Mouse (Mus musculus) T-helper 17 cell (primary cell): Measurements from ENCODE around the gene Prss53.
"Not testable (repeated sequence)": the region's sequence is repeated elsewhere in the genome, so short reads cannot be mapped to it uniquely, and the experiment has no call there.

Experiments used
- in situ Hi-C, 2 experiments: fragments of 300-600 bp; cut with MboI, MseI; formaldehyde crosslinking; loops; 1 replicate in 1 of 2; 2 replicates in 1 of 2; pipeline ENCODE4 v1.15.1; 2025; ENCODE audit warnings: high pct_unique_total_duplicates in 2 of 2

Gene Prss53

GRCm38 (mm10) chr7:127912190-127912871 is 21.6 kb upstream of the Prss53 start, which contains the start of gene Kat8:
Kat8 (plus strand) TSS chr7:127912516.
- in situ Hi-C loops: no loop called here

DNA sequence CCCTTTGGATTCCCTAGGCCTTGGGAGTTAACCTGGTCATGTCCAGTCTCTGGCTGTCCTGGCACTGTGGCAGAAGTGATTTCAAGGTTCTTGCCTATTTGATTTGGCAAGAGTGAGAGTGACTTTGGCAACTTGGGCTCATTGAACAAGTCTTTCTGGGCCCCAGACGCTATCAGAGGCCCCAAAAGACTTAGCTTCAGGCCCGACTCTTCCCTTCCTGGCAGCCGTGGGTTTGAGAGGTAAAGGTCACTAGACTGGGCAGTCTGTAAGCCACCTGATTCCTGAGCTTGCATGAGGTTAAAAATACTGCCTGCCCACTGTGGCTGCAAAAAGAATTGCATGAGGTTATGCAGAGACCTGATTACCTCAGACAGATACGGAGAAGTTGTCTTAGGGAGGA is 17.9 kb upstream of the Prss53 start:
- in situ Hi-C loops: no loop called here

- in situ Hi-C loops: no loop called here
Measured at GRCm38 (mm10) chr7:127907939-127908338, 17.2 kb upstream of the Prss53 start.

- in situ Hi-C loops: no loop called here
Measured at GRCm38 (mm10) chr7:127903971-127904796, 13.4 kb upstream of the Prss53 start, which contains the start of gene Bckdk. Bckdk (plus strand) TSS chr7:127904082.

DNA sequence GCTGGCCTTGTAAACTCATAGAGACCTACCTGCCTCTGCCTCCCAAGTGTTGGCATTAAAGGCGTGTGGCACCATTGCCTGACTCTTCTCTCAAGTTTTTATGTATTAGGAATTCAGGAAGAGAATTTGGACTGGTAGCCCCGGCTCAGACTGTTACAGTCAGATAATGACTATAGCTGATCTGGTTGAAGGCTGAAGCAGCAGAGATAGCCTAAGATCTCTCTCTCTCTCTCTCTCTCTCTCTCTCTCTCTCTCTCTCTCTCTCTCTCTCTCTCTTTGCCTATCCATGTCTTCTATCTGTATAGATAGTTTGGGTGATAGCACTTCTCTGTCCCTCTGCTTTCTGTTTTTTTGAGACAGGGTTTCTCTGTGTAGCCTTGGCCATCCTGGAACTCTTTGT is 11.0 kb upstream of the Prss53 start:
- in situ Hi-C loops: no loop called here

- in situ Hi-C loops: no loop called here
Measured at GRCm38 (mm10) chr7:127899997-127900396, 9.2 kb upstream of the Prss53 start.

- in situ Hi-C loops: no loop called here
Measured at GRCm38 (mm10) chr7:127898179-127898956, 7.6 kb upstream of the Prss53 start.

GRCm38 (mm10) chr7:127897542-127897941 is 6.8 kb upstream of the Prss53 start:
- in situ Hi-C loops: no loop called here

GRCm38 (mm10) chr7:127896384-127896783 is 5.6 kb upstream of the Prss53 start:
- in situ Hi-C loops: no loop called here

DNA sequence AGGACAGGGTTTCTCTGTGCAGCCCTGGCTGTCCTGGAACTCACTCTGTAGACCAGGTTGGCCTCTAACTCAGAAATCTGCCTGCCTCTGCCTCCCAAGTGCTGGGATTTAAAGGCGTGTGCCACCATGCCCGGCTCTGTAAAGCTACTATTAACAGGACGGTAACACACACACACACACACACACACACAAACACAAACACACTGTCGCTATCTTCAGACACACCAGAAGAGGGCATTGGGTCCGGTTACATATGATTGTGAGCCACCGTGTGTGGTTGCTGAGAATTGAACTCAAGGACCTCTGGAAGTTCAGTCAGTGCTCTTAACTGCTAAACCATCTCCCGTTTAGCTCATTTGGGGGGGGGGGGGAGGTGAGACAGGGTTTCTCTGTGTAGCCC is 5.1 kb upstream of the Prss53 start:
- in situ Hi-C loops: not testable (repeated sequence)

DNA sequence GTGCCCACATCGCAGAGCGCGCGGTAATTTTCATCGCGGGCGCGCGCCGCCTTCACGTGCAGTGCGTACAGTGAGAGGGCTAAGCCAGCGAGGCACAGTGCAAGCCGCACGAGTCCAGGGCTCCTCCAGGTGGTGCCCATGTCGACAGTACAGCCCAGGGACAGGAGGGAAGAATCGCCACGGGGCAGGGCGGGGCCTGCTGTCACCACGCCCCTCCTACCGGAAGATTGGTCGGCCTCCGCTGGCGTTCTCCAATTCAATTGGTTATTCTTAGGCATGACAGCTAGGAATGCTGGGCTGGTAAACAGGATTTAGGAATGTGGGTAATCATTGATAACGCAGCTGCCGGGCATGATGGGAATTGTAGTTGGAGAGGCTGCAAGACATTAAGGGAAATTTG is 4.7 kb upstream of the Prss53 start, which contains the start of the genes Gm21974 and Vkorc1:
TSS of gene Gm21974 (minus strand) at position 13 of the 400 bp plus-strand sequence.
TSS of gene Vkorc1 (minus strand) at position 176 of the 400 bp plus-strand sequence.
- in situ Hi-C loops: no loop called here

DNA sequence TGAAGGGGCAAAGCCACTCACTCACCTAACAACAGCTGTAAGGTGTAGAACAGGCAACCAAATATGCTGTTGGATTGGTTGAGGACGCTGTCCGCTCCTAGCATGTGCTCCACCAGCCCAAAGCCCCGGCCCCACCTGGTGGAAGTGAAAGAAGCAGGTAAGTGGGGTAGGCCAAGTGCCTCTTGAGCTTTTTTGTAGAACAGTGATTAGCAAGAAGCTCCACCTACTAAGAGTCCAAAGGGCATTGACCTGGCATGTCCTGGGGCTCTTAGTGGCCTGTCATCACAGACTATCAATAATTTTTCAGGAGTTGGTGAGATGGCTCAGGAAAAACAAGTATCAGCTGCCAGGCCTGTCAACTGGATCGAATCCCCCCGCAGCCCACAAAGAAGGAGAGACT is 3.7 kb upstream of the Prss53 start:
- in situ Hi-C loops: no loop called here

GRCm38 (mm10) chr7:127888821-127889220 is 1.9 kb downstream of the Prss53 start:
- in situ Hi-C loops: no loop called here

DNA sequence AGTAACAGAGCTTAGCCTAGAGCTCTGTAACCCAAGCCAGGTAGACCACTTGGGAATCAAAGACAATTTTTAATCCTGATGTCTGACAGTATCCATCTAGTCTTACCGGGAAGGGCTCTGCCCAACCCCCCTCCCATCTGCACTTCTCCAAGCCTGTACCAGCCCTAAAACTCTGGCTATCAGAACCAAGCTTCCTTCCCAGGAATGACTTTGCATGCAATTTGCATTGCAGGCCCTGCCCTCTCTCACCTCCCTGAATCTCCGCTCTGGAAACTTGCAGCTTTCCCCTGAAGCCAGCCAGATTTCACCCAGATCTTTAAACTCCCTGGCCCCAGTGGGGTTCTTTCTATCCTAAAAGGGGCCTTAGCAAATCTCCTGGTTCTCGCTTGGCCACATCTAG is 3.0 kb downstream of the Prss53 start:
- in situ Hi-C loops: no loop called here

GRCm38 (mm10) chr7:127887191-127887590 is 3.6 kb downstream of the Prss53 start:
- in situ Hi-C loops: no loop called here

DNA sequence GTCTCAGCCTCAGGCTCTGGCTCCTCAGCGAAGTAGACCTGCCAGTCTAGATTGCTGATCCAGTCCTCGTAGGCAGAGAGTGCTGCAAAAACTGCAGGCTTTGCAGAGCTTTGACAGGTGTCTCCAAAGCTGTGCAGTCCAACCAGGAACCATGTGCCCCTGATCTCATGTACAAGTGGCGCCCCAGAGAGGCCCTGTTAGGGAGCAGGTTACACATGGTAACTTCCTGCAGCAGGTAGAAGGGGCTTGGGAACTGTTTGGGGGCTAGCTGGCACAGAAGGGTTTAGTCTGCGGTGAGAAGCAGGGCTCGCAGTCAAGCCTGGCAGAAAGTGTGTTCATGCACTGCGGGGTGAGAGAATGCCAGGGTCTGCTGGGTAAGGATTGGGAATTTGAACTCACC is 4.2 kb downstream of the Prss53 start:
- in situ Hi-C loops: no loop called here

DNA sequence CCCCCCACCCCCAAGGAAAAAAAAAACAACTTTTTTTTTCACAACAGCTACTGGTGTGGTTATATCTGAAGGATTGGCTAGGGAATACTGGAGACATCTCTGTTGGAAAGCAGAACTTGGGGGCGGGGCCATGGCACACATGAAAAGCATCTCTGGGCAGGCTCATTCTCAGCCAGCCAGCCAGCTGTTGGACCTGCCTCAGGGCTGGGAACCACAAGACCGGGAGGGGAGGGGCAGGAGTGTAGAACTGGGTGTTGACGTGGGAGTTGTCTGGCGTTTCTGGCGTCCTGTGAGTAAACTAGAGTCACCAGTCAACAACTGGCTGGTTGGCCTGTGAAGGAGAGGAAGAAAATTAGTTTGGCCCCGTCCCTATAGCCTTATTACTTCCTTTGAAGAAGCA is 4.8 kb downstream of the Prss53 start:
- in situ Hi-C loops: no loop called here

DNA sequence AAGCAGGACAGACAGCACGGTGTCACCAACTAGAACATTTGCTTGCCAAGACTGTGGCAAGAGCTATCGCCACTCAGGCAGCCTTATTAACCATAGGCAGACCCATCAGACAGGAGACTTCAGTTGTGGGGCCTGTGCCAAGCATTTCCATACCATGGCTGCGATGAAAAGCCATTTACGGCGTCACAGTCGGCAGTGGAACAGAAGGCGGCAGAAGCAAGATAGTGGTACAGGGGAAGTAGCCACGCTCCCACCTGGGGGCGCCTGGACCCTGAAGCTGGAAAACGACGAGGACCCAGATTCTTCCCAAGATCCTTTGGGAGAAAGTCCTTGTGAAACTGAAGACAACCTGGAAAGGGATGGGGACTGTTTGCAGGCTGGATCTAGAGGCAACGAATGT is 10.3 kb downstream of the Prss53 start:
- in situ Hi-C loops: no loop called here

DNA sequence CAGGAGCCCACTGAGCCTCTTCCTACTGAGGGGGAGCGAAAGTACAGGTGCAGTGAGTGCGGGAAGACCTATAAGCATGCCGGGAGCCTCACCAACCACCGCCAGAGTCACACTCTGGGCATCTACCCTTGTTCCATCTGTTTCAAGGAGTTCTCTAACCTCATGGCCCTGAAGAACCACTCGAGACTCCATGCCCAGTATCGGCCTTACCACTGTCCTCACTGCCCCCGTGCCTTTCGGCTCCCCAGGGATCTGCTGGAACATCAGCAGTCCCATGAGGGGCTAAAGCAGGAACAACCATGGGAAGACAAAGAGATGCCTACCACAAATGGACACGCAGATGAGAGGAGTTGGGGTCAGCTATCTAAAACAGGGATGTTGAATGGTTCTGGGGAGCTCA is 11.5 kb downstream of the Prss53 start:
- in situ Hi-C loops: no loop called here

- in situ Hi-C loops: no loop called here
Measured at GRCm38 (mm10) chr7:127876467-127877348, 14.1 kb downstream of the Prss53 start, which contains the start of gene Zfp668. Zfp668 (minus strand) TSS chr7:127876828.

GRCm38 (mm10) chr7:127876041-127876466 is 14.7 kb downstream of the Prss53 start, which contains the start of gene Zfp646:
Zfp646 (plus strand) TSS chr7:127876221.
- in situ Hi-C loops: no loop called here
